Mouse (Mus musculus): Measurements from ENCODE around the gene Nfasc. TPM values are rescaled to one million over a fixed set of nuclear protein-coding genes. Genes with fewer than 3 reads are reported as not detected.

The Nfasc gene
- polyA plus RNA-seq, 2 experiments, result 0.34 to 1.1 TPM

- H3K4me1 ChIP-seq (ENCODE audit: control insufficient read depth, insufficient read depth, low read length), result peaks cover 7% of the 10 kb centered on the region; the same call in 1 of the 2 replicates
- H3K9ac ChIP-seq (ENCODE audit: low read depth, low read length, severe bottlenecking), result no peak overlapping the region
- H3K4me2 ChIP-seq (replicated peaks; ENCODE audit: low read depth, low read length, severe bottlenecking), result peak overlapping the region; percentile 22; the same call in 1 of the 2 replicates
- DNase-seq (ENCODE audit: low spot score) (peak; percentile 35), ATAC-seq (ENCODE audit: low FRiP score, low read depth) (peak; percentile 30; the same call in 1 of the 2 replicates)
- no peaks in the 10 kb centered on the region for H3K9me3 ChIP-seq (ENCODE audit: control insufficient read depth, low read length)
- H3K27ac ChIP-seq (replicated peaks; ENCODE audit: low read depth, low read length), result no peak overlapping the region
- no peak overlapping the region for H3K4me3 ChIP-seq (replicated peaks; ENCODE audit: low read length)
- no peaks in the 10 kb centered on the region; the same call in 1 of the 2 replicates for H3K27me3 ChIP-seq (ENCODE audit: control insufficient read depth, insufficient read depth, low read length)
- TF ChIP-seq POLR2A (IDR thresholded peaks at IDR 0.05; ENCODE audit: borderline replicate concordance, extremely low read depth, insufficient read depth, insufficient read length), result no peak
- 20% methylated on average over 16 of the region's 16 CpGs for WGBS
- no peaks in the 10 kb centered on the region for H3K36me3 ChIP-seq (ENCODE audit: control insufficient read depth, insufficient read depth, low read length)
Observed at GRCm38 (mm10) chr1:132765887-132766651, 24.5 kb upstream of the Nfasc start.

GRCm38 (mm10) chr1:132765222-132765621 lies 23.6 kb upstream of the Nfasc start:
- Histone ChIP-seq H3K27ac (replicated peaks; ENCODE audit: low read depth, low read length) (no peak overlapping the region), H3K36me3 (ENCODE audit: control insufficient read depth, insufficient read depth, low read length) (no peaks in the 10 kb centered on the region), H3K4me1 (ENCODE audit: control insufficient read depth, insufficient read depth, low read length) (peaks cover 7% of the 10 kb centered on the region; the same call in 1 of the 2 replicates), H3K4me2 (replicated peaks; ENCODE audit: low read depth, low read length, severe bottlenecking) (no peak overlapping the region), H3K9me3 (ENCODE audit: control insufficient read depth, low read length) (no peaks in the 10 kb centered on the region), H3K27me3 (ENCODE audit: control insufficient read depth, insufficient read depth, low read length) (no peaks in the 10 kb centered on the region; the same call in 1 of the 2 replicates), H3K9ac (ENCODE audit: low read depth, low read length, severe bottlenecking) (no peak overlapping the region), H3K4me3 (replicated peaks; ENCODE audit: low read length) (no peak overlapping the region)
- 75% methylated on average over 10 of the region's 10 CpGs for WGBS
- DNase-seq (ENCODE audit: low spot score) (no peak), ATAC-seq (ENCODE audit: low FRiP score, low read depth) (no peak)
- no peak for TF ChIP-seq POLR2A (IDR thresholded peaks at IDR 0.05; ENCODE audit: borderline replicate concordance, extremely low read depth, insufficient read depth, insufficient read length)

GRCm38 (mm10) chr1:132759390-132759789 lies 17.8 kb upstream of the Nfasc start:
- Histone ChIP-seq H3K9me3 (ENCODE audit: control insufficient read depth, low read length) (no peaks in the 10 kb centered on the region), H3K4me3 (replicated peaks; ENCODE audit: low read length) (no peak overlapping the region), H3K4me1 (ENCODE audit: control insufficient read depth, insufficient read depth, low read length) (no peaks in the 10 kb centered on the region), H3K27ac (replicated peaks; ENCODE audit: low read depth, low read length) (no peak overlapping the region), H3K4me2 (replicated peaks; ENCODE audit: low read depth, low read length, severe bottlenecking) (no peak overlapping the region), H3K27me3 (ENCODE audit: control insufficient read depth, insufficient read depth, low read length) (peaks cover 4% of the 10 kb centered on the region; the same call in 1 of the 2 replicates), H3K9ac (ENCODE audit: low read depth, low read length, severe bottlenecking) (no peak overlapping the region), H3K36me3 (ENCODE audit: control insufficient read depth, insufficient read depth, low read length) (no peaks in the 10 kb centered on the region)
- WGBS, result 33% methylated on average over 6 of the region's 6 CpGs
- no peak for TF ChIP-seq POLR2A (IDR thresholded peaks at IDR 0.05; ENCODE audit: borderline replicate concordance, extremely low read depth, insufficient read depth, insufficient read length)
- DNase-seq (ENCODE audit: low spot score) (peak; percentile 6), ATAC-seq (ENCODE audit: low FRiP score, low read depth) (no peak)

- no peaks in the 10 kb centered on the region for H3K36me3 ChIP-seq (ENCODE audit: control insufficient read depth, insufficient read depth, low read length)
- peak overlapping the region; percentile 49 for H3K4me2 ChIP-seq (replicated peaks; ENCODE audit: low read depth, low read length, severe bottlenecking)
- WGBS, result 5% methylated on average over 24 of the region's 24 CpGs
- H3K4me3 ChIP-seq (replicated peaks; ENCODE audit: low read length), result peak overlapping the region; percentile 23; the same call in 1 of the 2 replicates
- no peak for TF ChIP-seq POLR2A (IDR thresholded peaks at IDR 0.05; ENCODE audit: borderline replicate concordance, extremely low read depth, insufficient read depth, insufficient read length)
- H3K27me3 ChIP-seq (ENCODE audit: control insufficient read depth, insufficient read depth, low read length), result peaks cover 4% of the 10 kb centered on the region; the same call in 1 of the 2 replicates
- no peaks in the 10 kb centered on the region for H3K9me3 ChIP-seq (ENCODE audit: control insufficient read depth, low read length)
- no peak overlapping the region for H3K9ac ChIP-seq (ENCODE audit: low read depth, low read length, severe bottlenecking)
- no peaks in the 10 kb centered on the region for H3K4me1 ChIP-seq (ENCODE audit: control insufficient read depth, insufficient read depth, low read length)
- no peak overlapping the region for H3K27ac ChIP-seq (replicated peaks; ENCODE audit: low read depth, low read length)
- peak; percentile 80 for ATAC-seq (ENCODE audit: low FRiP score, low read depth)
- DNase-seq (ENCODE audit: low spot score), result peak; percentile 67
Observed at GRCm38 (mm10) chr1:132758656-132759370, 17.2 kb upstream of the Nfasc start.

- TF ChIP-seq POLR2A (IDR thresholded peaks at IDR 0.05; ENCODE audit: borderline replicate concordance, extremely low read depth, insufficient read depth, insufficient read length), result no peak
- H3K4me3 ChIP-seq (replicated peaks; ENCODE audit: low read length), result no peak overlapping the region
- no peak overlapping the region for H3K4me2 ChIP-seq (replicated peaks; ENCODE audit: low read depth, low read length, severe bottlenecking)
- H3K27ac ChIP-seq (replicated peaks; ENCODE audit: low read depth, low read length), result no peak overlapping the region
- H3K4me1 ChIP-seq (ENCODE audit: control insufficient read depth, insufficient read depth, low read length), result no peaks in the 10 kb centered on the region
- ATAC-seq (ENCODE audit: low FRiP score, low read depth), result no peak
- no peak for DNase-seq (ENCODE audit: low spot score)
- 51% methylated on average over 4 of the region's 4 CpGs for WGBS
- H3K27me3 ChIP-seq (ENCODE audit: control insufficient read depth, insufficient read depth, low read length), result 0 out of 2 replicates have a peak, but pooled peaks cover 4% of the 10 kb centered on the region
- no peaks in the 10 kb centered on the region for H3K9me3 ChIP-seq (ENCODE audit: control insufficient read depth, low read length)
- no peak overlapping the region for H3K9ac ChIP-seq (ENCODE audit: low read depth, low read length, severe bottlenecking)
- H3K36me3 ChIP-seq (ENCODE audit: control insufficient read depth, insufficient read depth, low read length), result no peaks in the 10 kb centered on the region
Observed at GRCm38 (mm10) chr1:132755211-132755610, 13.6 kb upstream of the Nfasc start.

Data from limb, embryonic 14.5 days (tissue).